Mouse (Mus musculus) limb, embryonic 12.5 days (tissue): ENCODE results near the gene Sp110. TPM values are rescaled to one million over a fixed set of nuclear protein-coding genes. Genes with fewer than 3 reads are reported as not detected.
"Not testable (repeated sequence)": the region's sequence is repeated elsewhere in the genome, so short reads cannot be mapped to it uniquely, and the experiment has no call there.

ENCODE experiments used
- ATAC-seq: fragments of 200-750 bp; cut with Nextera tagmentation; 2 replicates; pipeline ENCODE4 v1.8.0; 2017; ENCODE audit warnings: low read depth, moderate TSS enrichment; ENCODE audit not compliant: insufficient number of reproducible peaks, insufficient read depth, low FRiP score, low TSS enrichment
- H3K27ac ChIP-seq: fragments of 300-500 bp; sonication (generic); 2 replicates; pipeline ENCODE4 v1.5.1; 2016; ENCODE audit warnings: mild to moderate bottlenecking, moderate library complexity
- H3K27me3 ChIP-seq: fragments of 300-500 bp; sonication (generic); 2 replicates; pipeline ENCODE4 v1.6.1; 2016; ENCODE audit warnings: mild to moderate bottlenecking, moderate library complexity
- H3K36me3 ChIP-seq: fragments of 300-500 bp; sonication (generic); 2 replicates; pipeline ENCODE4 v1.6.1; 2016; ENCODE audit warnings: mild to moderate bottlenecking, moderate library complexity
- H3K4me1 ChIP-seq: fragments of 300-500 bp; sonication (generic); replicated peaks from 2 replicates; pipeline ENCODE4 v1.6.1; 2016
- H3K4me2 ChIP-seq: fragments of 300-500 bp; sonication (generic); 2 replicates; pipeline ENCODE4 v1.6.1; 2016; ENCODE audit warnings: mild to moderate bottlenecking, moderate library complexity
- H3K4me3 ChIP-seq: fragments of 300-500 bp; sonication (generic); replicated peaks from 2 replicates; pipeline ENCODE4 v1.5.1; 2016; ENCODE audit warnings: mild to moderate bottlenecking
- H3K9ac ChIP-seq: fragments of 300-500 bp; sonication (generic); replicated peaks from 2 replicates; pipeline ENCODE4 v1.6.1; 2016; ENCODE audit warnings: mild to moderate bottlenecking, moderate library complexity
- H3K9me3 ChIP-seq: fragments of 300-500 bp; sonication (generic); 2 replicates; pipeline ENCODE4 v1.6.1; 2016; ENCODE audit warnings: mild to moderate bottlenecking, moderate library complexity
- WGBS: fragments of 180-500 bp; shearing (Covaris S2); methylation state at CpG from one replicate; pipeline ENCODE4 v1.1.7; 2016; 5-methylcytosine and 5-hydroxymethylcytosine counted together
- polyA plus RNA-seq: library from polyadenylated mRNA; unstranded; fragments of >200 nt; fragmentation: Nextera tagmentation; extraction: Ambion mirVana; gene quantifications from 2 replicates; pipeline ENCODE4 v1.2.1, GENCODE M21; 2016

Sp110 gene
- polyA plus RNA-seq, 1 experiment from 2014 or later = 0.38 TPM

DNA sequence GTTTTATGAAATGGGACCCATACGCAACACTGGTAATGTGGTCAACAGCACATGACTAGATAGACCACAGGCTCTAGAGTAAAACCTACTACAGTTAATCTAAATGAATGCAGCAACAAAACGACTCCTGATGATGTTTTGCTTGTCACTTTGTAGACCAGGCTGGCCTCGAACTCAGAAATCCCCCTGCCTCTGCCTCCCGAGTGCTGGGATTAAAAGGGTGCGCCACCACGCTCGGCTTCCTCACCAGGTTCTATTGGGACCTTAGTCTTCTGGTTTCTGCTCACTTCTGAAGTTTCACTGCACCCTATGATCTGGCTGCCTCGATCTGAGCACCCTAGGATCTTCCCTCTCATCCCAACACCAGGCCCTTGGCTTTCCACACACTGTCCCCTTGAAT is 6.1 kb downstream of the Sp110 start:
- 83% methylated on average over 8 of the region's 8 CpGs for WGBS

DNA sequence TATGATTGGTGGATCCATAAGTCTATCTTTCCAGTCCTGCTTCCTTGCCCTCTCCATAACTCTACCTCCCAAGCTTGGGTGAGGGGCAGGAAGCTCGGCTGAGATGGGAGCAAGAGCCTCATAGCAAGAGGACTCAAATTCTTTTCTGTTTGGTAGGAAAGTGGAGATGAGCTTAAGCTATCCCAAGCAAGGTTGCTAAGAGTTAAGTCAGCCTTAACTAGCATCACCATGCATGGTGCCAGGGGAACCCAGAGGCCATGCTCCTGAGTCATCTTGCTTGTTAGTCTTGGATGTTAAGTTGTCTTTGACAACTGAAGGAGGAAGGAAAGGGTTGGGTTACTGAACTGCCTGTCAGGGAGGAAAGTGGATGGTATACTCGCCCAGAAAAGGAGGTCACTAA is 9.9 kb downstream of the Sp110 start:
- H3K36me3 ChIP-seq, H3K4me1 ChIP-seq, H3K27me3 ChIP-seq, H3K9me3 ChIP-seq, H3K9ac ChIP-seq, ATAC-seq, H3K4me2 ChIP-seq, H3K27ac ChIP-seq, H3K4me3 ChIP-seq: not testable (repeated sequence)
- WGBS = 76% methylated on average over 1 of the region's 2 CpGs

More for the DNA sequence above, 6.1 kb downstream of the Sp110 start:
- H3K9me3 ChIP-seq, H3K4me1 ChIP-seq, H3K27me3 ChIP-seq, H3K36me3 ChIP-seq, H3K4me3 ChIP-seq, H3K4me2 ChIP-seq, ATAC-seq, H3K27ac ChIP-seq, H3K9ac ChIP-seq: not testable (repeated sequence)

DNA sequence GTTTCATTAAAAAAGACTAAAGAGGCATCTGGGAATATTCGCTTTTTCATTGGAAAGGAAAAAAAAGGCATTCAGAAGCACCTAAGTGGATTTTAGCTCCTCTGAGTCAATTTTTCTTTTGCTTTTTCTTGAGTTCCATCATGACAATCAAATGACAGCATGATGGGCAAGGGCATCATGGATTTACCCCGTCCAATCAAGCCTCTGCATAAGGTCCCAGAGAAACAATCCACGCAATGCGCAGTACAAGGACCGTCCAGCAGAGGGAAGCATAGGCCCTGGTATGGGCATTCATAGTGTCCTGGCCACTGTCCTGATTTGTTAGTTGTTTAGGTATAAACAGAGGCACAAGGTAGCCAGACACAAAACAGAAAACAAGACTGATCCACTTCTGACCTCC is 17.1 kb downstream of the Sp110 start:
- not testable (repeated sequence) for ATAC-seq, H3K9me3 ChIP-seq, H3K4me1 ChIP-seq, H3K4me2 ChIP-seq, H3K36me3 ChIP-seq, H3K27me3 ChIP-seq, H3K27ac ChIP-seq, H3K9ac ChIP-seq, H3K4me3 ChIP-seq
- 26% methylated on average over 5 of the region's 5 CpGs for WGBS

DNA sequence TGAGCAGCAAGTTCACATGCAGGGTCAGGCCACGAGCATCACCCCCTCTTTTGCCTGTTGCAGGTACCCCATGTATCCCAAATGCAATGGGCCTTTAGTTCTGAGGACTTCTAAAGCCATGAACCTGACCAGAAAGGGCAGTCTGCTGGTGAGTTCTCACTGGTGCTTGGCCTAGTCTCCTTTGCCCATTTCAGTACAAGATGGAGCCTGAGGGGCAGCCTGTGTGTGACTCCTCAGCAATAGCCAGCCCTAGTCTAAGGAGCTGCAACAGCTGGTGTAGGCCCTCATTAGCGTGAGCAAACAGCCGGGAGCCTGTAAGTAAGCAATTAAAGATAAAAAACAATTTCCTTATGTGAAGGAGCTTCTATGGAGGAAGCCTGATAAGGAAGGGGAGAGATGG is 18.0 kb downstream of the Sp110 start:
- not testable (repeated sequence) for H3K36me3 ChIP-seq, H3K27me3 ChIP-seq, H3K4me2 ChIP-seq, ATAC-seq, H3K9me3 ChIP-seq, H3K9ac ChIP-seq, H3K27ac ChIP-seq, H3K4me1 ChIP-seq, H3K4me3 ChIP-seq
- WGBS = 61% methylated on average over 3 of the region's 3 CpGs

DNA sequence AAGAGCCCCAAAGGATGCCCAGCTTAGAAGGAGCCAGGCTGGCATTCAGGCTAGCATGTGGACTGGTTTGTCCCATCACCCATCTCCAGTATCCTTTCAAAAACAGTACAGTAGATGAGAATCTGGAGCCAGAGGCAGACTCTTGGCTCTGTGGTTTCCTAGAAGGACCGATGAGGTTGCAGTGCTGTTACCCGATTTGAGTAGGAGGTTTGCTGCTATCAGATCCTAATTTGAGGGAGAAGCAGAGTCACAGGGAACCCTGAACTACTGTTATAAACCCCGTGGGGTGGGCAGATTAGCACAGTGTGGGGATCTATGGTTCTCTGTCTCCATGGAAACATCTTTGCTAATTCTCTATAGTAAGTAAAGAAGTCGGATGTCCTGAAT is 18.5 kb downstream of the Sp110 start:
- not testable (repeated sequence) for ATAC-seq, H3K4me1 ChIP-seq, H3K27me3 ChIP-seq, H3K27ac ChIP-seq, H3K9me3 ChIP-seq, H3K9ac ChIP-seq, H3K4me3 ChIP-seq, H3K36me3 ChIP-seq, H3K4me2 ChIP-seq
- WGBS = 76% methylated on average over 3 of the region's 4 CpGs

DNA sequence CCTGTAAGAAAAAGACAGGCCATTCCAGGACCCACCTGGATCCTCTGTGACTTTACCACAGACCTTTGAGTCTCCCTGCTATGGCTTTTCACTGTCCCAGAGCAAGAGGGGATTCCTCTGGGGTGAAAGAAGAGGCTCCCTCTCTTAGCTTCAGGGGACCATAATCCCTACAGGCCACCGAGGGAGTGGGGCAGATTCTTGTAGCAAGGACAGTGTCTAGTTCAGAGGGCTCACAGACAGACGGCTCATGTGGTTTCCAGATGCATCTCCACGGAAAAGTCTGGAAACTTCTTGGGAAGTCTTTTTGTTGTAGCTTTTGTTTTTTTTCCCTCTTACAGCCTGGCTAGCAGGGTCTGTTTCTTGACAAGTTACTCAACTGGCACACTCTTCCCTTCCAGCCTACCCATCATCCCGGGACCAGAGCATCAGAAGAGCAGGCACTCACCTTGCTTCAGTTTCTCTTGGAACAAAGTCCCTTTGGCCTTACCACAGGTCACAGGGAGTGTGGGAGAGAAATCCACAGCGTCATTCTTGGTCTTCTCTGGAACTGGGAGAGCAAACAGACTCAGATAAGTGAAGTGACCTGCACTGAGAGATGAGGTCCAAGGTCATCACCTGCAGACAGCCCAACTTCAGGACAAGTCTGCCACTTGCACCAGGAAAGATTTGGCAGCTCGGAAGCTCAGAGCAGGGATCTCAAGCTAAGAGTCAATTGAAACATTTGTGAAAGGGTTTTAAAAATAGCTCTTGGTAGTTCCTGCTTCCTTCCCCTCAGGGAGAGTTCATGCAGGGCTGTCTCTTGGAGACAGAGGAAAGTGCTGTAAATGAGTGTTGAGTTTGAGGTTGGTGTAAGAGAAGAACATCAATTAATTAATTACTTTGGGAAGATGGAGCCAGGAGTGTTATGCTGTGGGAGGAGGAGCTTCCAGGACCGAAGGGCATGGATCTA is 19.1 kb downstream of the Sp110 start:
- H3K27ac ChIP-seq, H3K4me2 ChIP-seq, ATAC-seq, H3K9ac ChIP-seq, H3K36me3 ChIP-seq, H3K9me3 ChIP-seq, H3K4me1 ChIP-seq, H3K27me3 ChIP-seq, H3K4me3 ChIP-seq: not testable (repeated sequence)
- 67% methylated on average over 6 of the region's 7 CpGs for WGBS

DNA sequence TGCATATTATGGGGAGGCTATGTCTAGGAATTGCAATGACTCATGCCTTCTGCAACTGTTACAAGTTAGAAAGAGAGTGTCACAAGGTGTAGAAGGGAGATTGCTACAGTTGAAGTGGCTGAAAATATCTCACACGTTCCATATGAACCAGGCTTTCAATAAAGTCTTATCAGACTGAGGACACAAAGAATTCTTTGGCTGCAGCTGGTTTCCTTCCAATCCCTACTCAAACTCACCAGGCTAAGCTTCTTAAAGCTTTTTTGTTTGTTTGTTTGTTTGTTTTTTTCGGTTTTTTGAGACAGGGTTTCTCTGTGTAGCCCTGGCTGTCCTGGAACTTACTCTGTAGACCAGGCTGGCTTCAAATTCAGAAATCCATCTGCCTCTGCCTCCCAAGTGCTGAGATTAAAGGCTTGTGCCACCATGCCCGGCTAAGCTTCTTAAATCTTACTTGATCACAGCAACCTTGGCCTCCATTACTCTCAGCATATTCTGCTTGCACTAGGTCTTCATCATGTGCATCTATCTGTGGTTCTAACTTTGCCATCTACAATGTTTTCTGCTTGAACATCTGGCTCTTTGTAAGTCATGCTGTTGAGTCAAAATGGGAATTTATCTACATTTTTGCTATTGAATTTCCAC is 20.1 kb downstream of the Sp110 start:
- H3K27ac ChIP-seq, H3K9ac ChIP-seq, H3K4me3 ChIP-seq, H3K9me3 ChIP-seq, H3K27me3 ChIP-seq, H3K36me3 ChIP-seq, ATAC-seq, H3K4me1 ChIP-seq, H3K4me2 ChIP-seq: not testable (repeated sequence)
- 73% methylated on average over 3 of the region's 3 CpGs for WGBS

DNA sequence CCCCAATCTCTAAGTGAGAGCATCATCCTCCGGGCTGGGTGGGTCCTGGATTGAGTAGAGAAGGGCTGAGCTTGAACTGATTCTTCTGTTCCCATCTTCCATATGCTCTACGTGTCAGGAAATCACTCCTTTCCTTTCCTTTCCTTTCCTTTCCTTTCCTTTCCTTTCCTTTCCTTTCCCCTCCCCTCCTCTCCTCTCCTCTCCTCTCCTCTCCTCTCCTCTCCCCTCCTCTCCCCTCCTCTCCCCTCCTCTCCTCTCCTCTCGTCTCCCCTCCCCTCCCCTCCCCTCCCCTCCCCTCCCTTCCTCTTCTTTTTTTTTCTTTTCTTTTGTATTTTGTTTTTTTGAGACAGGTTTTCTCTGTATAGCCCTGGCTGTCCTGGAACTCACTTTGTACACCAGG is 23.2 kb downstream of the Sp110 start, which contains the start of gene G530012D18Rik:
TSS of gene G530012D18Rik (plus strand) at position 301 of the 400 bp plus-strand sequence.
- not testable (repeated sequence) for H3K4me3 ChIP-seq, ATAC-seq, H3K9me3 ChIP-seq, H3K4me2 ChIP-seq, H3K36me3 ChIP-seq, H3K27ac ChIP-seq, H3K4me1 ChIP-seq, H3K9ac ChIP-seq, H3K27me3 ChIP-seq
- 59% methylated on average over 2 of the region's 3 CpGs for WGBS

DNA sequence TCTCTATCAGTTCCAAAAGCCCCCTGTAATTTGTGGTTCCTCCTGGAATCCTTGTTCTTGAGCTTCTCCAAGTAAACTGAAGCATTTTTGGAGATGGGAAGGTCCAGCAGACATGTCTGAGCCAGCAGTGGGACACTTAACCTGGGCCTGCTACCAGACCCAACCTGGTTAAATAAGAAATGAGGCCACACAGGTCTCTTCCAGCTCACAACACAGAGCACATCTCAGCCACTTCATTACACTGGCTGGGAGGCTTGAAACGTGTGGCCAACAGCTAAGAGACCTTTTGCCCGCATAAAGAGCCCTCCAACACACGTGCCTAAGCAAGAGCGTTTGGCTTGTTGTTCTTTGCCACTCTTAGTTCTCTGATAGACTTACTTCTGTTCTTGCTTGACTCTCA is 25.1 kb downstream of the Sp110 start:
- H3K9me3 ChIP-seq, H3K4me2 ChIP-seq, ATAC-seq, H3K36me3 ChIP-seq, H3K27ac ChIP-seq, H3K4me1 ChIP-seq, H3K9ac ChIP-seq, H3K4me3 ChIP-seq, H3K27me3 ChIP-seq: not testable (repeated sequence)
- 74% methylated on average over 4 of the region's 4 CpGs for WGBS

DNA sequence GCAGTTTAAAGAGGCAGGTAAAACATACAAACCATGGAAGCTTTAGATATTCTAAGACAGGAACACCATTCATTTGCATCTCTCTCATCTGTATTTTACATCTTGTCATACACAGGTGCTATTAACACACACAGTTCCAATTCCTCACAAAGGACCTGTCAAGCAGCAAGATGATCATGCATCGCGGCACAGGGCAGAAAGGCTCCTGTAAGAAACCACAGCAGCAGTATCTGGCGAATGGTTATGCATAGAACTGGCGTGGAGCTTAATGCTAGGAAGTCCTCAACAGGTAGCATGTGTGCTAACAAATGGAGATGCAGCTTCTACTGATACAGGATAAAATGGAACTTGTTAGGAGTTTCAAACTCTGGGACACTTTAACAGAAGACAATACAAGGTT is 43.4 kb downstream of the Sp110 start:
- not testable (repeated sequence) for H3K27ac ChIP-seq, H3K9ac ChIP-seq, ATAC-seq, H3K4me3 ChIP-seq, H3K4me1 ChIP-seq, H3K4me2 ChIP-seq, H3K36me3 ChIP-seq, H3K9me3 ChIP-seq, H3K27me3 ChIP-seq
- 82% methylated on average over 4 of the region's 4 CpGs for WGBS

DNA sequence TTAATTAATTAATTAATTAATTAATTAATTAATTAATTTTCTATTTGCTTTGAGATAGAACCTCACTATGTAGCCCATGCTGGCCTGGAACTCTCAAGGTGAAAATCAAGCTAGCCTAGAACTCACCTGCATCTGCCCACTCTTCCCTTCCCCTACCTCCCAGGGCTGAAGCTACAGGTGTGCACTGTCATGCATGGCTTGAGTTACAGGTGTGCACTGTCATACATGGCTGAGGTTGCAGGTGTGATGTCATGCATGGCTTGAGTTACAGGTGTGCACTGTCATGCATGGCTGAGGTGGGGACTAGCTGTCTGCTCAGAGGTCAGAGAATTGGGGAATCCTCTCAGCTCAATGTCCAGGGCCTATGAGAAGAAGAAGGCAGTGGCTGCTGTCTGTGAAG is 52.2 kb downstream of the Sp110 start:
- H3K4me2 ChIP-seq, ATAC-seq, H3K9me3 ChIP-seq, H3K27me3 ChIP-seq, H3K4me1 ChIP-seq, H3K4me3 ChIP-seq, H3K36me3 ChIP-seq, H3K9ac ChIP-seq, H3K27ac ChIP-seq: not testable (repeated sequence)

DNA sequence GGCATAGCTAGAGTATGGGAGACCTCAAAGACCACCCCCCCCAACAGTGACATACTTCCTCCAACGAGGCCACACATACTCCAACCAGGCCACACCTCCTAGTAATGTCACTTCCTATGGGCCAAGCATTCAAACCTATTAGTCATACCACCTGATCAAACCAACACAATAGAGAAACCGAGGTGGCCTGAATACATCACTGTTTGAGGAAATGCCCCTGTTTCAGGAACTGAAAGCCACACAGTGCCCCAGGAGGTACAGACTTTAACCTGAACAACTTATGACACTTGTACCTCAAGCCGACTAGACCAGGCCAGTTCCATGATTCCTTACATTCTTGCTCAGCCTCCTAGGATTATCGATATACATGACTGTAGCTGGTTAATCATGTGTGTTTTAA is 54.8 kb downstream of the Sp110 start:
- not testable (repeated sequence) for H3K4me3 ChIP-seq, H3K36me3 ChIP-seq, H3K4me1 ChIP-seq, H3K4me2 ChIP-seq, H3K27ac ChIP-seq, H3K9me3 ChIP-seq, H3K9ac ChIP-seq, ATAC-seq, H3K27me3 ChIP-seq
- WGBS = 69% methylated on average over 4 of the region's 4 CpGs
